Mouse (Mus musculus) heart, postnatal 4 days (tissue): Measurements from ENCODE around the gene Dupd1. TPM values are rescaled to one million over a fixed set of nuclear protein-coding genes. Genes with fewer than 3 reads are reported as not detected.

Experiments used
- DNase-seq: peaks from one replicate; pipeline ENCODE4 v3.0.0; 2021
- total RNA-seq, 2 experiments: library from RNA; stranded (reverse); gene quantifications; 2 replicates each; pipeline ENCODE4 v1.2.3; 2021

Dupd1 gene
- total RNA-seq, 2 experiments from 2014 or later: 0.68 TPM; not detected in 1

DNA sequence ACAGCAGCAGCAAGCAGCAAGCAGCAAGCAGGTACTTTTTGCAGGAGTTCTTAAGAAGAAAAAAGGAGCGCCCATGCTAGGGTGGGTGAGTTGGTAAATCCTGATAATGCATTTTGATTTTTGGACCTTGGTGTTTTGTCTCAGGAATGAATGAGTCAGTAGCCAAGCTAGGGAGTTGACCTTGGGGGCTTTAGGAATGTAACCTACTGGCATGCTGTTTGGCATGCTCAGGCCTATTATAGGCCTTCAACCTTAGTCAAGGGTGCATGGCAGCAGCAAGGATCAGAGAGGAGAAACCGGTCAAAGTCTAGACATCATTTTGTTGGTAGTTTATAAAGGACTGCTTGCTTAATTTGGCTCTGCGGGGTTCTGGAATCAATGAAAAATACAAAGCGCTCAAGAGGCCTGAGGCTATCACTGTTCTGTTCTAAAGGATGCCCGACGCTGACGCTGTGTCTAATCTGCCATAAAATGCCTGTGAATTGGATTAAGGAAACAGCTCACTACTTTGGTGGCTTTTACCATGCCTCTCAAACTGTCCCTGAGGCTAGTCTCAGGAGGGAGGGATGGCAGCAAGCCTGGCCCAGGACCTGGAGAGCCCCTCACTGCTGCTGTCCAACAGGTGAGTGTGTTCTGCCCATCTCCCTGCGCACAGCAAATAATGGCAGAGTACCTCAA lies 7.8 kb upstream of the Dupd1 start:
- no peak for DNase-seq

DNA sequence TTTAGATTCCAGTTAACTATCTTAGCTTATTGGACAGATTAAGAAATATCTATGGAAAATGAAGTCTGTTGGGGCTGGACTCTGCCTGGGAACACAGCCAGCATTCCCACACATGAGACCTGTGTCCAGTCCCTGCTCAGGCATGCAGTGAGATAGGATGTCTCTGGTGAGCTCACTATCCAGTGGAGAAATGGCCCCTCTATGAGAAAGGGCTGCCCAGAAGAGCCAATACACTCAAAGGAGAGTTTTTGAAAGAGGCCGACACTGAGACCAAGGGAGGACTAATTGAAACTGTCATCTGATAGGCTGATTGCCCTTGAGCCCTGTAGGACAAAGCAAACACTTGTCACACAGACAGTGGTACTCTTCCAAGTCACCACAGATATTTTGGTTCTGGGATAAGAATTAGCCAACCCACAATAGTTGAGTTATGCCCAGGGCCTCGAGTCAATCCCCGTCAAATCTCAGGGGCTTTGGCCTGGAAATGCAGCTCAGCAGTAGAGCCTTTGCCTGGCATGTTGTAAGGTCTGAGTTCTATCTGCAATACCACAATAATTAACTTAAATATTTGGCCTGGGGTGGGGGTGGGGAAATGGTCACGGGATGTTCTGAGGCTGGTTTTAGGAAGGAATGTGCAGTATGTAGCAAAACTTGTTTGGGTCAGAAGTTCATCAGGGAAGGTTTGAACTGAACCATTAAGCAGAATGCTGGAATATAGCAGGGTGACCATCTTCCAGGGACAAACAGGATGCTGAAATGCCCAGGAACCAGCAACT lies 6.2 kb upstream of the Dupd1 start:
- no peak for DNase-seq

DNA sequence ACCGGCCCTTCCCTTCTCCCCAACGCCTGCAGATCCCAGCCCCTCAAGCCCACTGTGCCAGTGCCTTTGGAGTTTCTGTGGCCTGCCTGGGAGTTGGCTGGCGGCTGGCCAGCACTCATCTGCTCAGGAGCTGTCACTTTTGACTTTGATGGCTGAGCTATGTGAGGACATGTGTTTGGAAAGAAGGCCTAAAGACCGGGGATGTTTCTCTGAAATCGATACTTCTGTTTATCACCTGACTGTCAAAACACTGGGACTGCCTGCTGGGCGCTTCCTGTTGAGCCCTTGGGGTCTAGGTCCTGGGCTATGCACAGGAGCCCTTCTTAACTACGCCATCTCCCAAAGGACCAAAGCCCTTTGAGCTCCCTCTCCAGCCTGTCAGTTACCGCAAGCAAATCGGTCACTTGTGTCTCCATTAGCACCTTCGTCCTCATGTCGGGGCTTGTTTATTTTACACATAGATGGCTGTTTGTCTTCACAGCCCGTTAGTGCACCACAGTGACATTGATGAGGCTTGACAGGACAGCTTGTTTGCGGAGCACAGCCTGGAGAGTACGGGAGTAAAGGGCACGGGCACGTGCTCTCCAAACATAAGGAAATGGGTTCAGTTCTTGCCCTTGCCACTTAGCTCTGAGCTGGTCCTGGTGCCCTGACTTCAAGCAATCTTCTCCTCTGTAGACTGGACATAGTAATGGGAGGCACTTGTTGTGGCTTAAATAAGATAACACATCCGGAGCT lies 5.4 kb upstream of the Dupd1 start:
- DNase-seq: no peak

DNA sequence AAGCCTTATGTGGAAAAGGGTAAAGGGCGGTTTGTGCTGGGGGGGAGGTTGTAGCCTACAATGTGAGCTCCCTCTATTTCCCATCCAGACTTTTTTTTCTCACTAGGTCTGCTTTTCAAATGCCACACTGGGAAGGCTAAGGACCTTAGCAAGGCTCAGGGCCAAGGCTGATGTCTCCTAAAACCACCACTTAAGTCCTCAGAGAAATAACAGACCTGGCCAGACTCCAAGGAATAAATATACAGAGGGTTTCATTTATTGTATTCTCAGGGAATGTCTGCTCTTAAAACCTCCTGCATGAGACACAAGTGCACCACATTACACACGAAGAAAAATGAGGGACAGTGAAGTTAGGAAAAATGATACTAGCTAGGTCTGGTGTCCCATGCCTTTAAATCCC lies 3.1 kb downstream of the Dupd1 start:
- DNase-seq: no peak

DNA sequence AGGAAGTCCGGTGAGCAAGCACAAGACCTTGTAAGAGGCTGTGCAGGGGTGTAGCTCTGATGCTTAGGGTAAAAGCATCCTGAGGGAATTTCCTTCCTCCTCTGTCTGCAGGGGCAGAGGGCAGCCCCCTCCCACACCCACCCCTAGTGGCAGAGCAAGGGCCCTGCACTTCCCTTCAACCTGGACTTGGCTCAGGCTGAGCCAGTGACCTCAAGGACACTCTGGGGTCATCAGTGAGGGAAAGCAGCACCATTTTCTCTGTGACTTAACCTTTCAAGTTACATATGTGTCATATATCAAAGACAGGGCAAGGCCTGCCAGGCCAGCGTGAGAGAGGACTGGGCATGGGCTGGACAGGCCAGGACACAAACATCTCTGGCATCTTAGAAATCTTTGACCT lies 4.8 kb downstream of the Dupd1 start:
- no peak for DNase-seq

DNA sequence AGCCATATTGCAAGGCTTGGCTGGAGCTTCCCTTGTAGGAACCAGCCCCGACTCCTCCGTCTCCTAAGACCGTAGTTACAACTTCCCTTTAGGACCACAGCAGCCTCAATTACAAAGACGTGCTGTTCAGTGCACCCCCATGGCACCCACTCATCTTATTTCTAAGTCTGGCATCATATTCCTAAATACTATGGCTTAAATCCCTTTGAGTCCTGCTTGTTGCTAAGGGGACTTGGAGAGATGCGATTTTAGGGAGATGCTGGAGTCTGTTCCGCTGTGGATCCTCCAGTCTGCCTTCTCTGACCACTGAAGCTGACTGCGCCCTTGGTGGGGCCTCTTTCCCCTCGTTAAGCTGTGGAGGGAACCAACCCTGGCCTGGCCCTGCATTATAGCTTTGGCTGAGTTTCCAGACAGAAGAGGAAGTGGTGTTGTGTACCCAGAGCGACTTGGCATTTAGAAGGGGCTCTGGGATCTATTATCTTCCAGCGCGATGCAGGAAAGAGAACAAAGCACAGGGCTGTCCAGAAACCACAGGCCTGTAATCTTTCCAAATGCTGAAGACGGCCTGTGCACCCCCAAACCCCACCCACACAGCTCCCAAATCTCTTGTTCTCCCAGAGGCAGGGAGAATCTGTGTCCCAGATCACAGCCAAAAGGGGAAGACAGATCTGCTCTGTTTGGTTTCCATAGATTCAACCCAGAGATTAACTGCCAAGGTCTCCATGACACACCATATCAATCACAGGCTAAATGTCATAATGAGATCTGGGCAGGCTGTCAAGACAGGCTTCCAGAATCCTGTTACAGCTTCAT lies 7.4 kb downstream of the Dupd1 start:
- peak; percentile 59 for DNase-seq

DNA sequence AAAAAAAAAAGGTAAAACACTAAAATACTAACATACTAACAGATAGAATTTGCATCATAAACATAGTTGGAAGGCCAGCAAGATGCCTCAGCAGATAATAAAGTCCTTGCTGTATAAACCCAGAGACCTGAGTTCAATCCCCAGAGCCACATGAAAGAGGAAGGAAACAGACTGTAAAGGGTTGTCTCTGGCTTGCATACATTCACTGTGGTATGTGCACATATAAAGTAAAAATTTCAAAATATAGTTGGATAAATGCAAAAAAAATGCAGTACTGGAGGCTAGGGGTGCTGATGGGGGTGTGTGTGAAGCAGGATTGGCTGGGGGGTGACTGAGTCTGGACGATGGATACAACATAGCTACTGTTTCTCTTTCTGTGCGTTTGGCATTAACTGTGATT lies 8.9 kb downstream of the Dupd1 start:
- DNase-seq: no peak

DNA sequence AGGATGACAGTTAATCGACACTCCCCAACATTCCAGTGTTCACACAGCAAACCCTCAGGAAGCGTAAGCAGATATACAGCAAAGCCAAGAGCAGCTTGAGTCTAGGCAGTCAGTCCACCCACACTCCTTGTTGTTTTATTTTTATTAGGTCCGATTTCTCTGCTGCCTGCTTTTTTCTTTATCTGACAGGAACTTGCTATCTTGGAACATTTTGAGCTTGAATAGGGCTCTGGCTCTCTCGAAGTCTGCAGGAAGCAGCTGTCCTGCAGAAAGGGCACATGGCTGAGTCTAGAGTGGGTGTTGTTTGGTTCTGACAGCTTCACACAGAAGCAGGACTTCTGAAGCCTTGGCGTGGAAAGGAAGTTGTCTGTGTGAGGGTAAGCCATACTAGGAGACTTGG lies 11.1 kb downstream of the Dupd1 start:
- DNase-seq: no peak

DNA sequence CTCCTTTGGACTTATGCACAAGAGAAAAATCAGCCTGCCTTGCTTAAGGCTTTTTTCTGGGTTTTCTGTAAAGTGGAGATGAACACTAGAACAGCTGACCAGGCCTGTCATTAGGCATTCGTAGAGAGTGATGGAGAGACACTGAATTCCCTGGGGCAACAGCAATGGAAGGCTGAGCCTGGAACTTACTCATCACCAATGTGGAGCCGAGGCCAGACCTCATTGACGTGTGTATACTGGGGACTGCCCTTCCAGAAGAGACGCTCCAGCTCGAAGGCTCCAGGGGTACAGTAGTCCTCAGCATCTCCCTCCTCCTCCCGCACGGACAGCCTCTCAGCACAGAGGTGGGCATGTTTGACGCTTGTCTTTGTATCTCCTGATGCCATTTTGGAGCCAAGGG lies 11.7 kb downstream of the Dupd1 start:
- DNase-seq: no peak

DNA sequence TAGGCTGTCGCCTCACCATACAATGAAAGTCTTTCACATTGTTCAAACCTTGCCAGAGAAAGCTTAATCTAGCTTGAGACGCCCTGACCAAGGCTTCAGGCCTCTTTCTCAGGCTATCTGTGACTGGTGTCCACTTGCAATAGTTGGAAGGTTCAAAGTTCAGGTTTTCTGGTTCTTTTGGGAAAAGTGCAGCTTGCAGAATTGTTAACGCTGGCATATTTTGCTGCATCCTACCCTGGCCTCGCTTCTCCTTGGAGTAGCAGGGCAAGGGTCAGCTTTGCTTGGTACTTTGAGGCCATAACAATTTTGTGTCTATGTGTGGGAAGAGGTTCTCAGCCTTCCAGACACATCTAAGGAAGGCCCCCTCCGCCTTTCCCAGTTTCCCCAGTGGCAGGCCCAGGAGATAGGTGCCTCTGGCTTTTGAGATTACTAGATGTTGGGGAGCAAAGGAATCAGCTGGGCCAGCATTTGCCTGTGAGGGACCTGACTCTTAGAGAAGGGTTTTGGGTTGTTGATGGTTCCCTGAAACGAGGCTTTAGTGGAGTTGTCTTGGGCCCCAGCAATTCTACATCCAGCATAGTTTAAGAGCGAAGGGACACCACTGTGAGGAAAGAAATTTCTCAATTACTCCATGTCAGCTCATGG lies 18.1 kb downstream of the Dupd1 start:
- no peak for DNase-seq

DNA sequence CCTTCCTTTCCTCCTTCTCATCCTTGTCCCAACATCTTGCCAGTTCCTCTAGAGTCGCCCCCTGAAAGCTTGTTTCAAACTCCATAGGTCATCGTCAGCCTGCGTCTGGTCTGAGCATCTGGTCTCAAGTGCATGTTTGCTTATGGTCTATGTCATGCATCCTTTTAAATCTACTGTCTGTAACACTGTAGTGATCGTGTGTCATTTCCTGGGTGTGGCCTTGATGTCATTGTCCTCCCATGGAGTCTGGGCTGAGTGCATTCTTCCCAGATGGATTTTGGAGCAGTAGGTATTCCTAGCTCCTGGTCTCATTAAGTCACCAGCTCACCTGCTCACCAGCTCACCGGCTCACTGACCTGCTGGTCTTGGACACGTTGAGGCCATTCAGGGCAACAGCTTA lies 19.4 kb downstream of the Dupd1 start:
- DNase-seq: no peak

DNA sequence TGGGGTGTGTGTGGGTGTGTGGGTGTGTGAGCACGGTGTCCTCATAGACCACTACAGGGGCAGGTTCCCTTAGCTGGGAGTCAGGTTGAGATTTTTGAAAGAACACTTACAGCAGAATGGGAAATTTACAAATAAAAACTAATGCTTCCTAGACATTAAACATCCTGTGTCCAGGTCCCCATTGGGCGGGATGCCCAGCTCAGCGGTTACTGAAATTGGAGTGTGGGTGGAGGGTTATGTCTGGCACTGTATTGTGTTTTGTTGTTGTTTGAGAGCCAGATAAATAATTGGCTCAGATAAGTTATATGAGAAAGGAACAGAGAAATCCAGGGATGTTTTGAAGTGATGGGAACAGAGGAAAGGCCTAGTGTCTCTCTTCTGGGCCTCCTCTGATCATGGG lies 23.3 kb downstream of the Dupd1 start:
- DNase-seq: no peak

DNA sequence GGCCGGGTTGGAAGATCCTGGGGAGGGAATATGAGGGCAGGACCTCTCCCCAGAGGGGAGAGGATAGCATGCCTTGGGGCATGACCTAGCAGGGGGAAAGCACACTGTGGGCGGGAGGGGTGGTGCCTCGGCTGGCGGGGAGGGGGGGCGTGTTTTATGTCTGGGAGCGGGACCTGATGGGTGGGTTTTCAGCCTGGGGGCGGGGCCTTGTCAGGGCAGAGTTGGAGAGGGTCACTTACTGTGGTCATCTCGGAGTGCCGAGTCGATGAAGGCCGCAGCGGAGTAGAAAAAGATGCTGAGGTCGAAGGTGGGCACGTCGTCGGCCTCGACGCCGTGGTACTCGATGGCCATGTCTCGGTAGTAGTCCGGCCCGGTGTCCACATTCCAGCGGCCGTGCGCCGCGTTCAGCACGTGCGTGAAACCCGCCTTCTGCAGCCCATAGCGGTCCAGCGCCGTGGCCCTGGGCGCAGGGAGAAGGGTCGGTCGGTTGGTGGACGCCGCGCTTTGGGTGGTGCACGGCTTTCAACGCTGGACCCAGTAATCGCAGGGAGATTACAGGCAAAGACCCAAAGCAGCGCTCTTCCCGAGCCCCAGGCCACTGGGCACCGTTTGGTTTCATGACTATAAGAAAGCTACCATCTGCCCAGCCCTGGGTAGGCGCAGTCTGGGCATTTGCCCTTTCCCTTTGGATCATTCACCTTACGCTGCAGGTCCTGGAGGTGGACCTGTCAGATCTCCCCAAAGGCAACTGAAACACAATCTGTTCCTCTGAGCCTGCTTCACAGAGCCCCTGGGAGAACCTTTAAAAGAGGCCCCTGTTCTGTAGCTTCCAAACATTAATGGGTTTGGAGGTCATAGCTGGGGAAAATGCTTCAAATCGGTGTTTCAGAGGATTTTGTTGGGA lies 27.7 kb downstream of the Dupd1 start:
- DNase-seq: peak; percentile 41

DNA sequence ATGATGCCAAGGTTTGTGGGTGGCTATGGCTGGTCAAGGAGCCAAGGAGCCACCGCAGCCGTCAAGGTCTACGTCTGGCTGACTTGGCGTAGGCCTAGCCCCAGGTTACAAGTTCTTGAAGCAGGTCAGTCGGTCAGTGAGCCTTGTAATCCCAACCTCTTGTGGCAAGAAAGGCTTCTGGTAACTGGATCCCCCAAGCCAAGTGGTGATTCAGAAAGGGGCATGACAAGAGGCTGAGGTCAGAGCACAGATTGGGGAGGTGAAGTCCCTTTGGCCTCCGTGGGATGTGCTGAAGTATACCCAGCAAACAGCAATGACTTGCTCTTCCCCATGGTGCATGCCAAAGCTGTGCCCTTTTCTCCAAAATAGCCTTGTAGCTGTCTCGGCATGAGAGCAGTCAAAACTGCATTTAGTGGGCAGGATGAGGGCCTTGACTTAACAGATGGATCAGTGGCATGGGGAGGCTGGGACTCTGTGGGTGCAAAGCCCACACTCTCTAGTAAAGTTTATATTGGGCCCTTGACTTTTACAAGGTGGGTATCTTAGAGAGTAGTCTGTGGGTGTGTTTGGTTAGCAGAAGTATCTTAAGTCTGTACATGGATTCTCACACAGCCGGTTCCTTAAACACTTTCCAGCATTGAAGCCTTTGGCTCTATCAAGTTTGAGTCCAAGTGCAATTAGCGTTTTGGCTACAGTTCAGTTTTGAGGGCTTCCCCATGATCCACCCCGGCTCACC lies 28.8 kb downstream of the Dupd1 start:
- DNase-seq: no peak

DNA sequence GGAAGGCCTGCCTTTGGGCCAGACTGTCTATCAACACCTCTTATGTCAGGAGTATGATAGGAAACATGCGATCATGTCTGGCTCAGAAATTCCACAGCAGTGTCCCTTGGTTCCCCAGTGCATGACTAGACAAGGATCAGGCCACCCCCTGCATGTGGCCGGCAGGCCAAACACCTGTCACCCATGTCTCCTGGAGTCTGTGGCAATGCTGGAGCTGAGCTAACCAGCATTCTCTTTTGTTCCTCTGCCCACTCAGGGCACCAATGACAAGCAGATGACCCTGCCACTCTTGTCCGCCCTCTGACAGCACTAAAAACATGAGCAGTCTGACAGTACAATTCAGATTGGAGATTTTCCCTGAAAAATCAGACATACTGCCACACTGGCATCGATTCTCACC lies 30.5 kb downstream of the Dupd1 start:
- no peak for DNase-seq

DNA sequence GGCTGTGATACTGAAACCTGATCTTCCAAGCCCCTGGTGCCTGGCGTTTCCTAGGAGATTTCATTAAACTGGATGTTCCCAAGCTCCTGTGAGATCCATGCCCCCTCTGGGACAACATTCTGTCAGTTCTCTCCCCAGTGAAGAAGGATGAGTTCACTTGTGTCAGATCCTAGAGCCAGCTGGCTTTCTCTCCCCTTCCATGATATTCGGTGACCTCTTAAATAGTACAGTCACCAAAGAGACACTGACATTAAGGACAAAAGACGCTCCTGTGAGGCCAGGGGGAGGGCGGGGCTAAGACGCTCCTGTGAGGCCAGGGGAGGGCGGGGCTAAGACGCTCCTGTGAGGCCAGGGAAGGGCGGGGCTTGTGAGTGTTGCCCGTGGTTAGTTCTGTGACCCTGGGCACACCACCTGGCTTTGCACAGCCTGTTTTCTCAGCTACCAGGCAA lies 31.7 kb downstream of the Dupd1 start:
- DNase-seq: peak; percentile 39

DNA sequence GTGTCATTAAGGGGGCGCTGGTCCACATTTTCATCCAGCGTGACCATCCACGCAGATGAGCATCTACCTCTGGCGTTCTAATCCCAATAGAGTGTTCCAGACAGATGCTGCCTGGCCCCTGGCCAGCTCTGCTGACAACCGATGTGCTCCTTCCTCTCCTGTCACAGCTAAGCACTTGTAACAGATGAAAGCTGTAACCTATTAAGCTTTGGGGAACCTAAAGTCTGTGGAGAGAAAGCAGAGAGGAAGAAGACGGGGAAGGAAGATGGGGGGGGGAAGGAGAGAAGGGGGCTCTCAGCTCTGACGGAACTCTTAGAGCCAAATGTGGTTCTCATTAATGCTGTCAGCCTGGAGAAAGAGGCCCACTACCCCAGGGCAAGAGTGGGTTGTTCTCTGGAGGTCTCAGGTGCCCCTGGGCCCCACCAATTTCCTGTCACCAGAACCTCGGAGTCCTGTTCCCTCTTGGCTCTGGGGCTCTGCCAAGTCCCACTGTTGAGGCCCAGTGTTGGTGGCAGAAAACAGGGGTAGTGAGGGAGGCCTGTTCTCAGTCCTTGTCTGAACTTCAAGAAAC lies 34.7 kb downstream of the Dupd1 start:
- DNase-seq: no peak

DNA sequence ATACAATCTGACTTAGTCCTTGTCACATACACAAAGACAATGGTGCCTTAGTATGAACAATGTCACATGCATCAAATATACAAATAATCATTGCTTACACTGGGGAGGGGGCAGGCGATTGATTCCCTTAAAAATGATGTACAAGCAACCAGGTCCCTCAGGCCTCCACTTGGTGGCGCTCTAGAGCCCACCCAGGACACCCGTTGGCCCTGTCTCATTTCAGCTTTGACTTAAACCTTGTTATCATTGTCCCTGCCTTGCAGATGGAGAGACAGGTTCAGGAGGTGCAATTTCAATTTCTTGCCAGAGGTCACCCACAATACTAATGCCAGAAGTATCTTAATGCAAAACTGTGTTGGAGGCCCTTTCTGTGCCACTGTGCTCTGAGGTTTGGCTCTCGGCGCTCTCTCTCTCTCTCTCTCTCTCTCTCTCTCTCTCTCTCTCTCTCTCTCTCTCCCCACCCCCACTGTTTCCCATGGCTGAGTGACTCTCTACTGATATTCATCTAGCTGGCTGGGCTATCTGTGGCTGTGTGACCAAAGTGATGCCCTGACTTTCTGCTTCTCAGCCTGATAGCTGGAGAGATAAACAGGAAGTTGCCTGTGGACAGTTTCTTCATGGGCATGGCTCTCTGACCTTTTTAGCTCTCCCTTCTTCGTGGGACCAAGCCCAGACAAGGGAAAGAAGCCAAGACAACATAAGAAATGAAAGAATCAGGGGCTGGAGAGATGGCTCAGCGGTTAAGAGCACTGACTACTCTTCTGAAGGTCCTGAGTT lies 35.7 kb downstream of the Dupd1 start:
- DNase-seq: peak; percentile 73

DNA sequence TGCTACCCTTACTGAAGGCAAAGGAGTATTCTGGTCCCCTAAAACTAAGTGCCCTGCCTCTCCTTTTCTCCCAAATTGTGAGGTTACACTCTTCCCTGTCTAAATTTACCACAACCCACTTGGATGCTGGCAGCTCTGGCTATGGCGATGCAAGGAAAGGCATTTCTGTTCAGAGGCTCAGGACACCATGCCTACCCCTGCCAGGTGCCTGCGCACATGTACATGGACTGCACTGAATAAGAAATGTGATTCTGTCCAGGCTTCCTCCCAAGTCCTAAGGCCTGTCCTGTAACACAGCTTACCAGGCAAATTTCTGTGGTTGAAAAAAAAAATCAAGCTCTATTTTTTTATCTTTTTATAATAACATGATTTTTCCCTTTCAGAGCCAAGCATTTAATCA lies 38.2 kb downstream of the Dupd1 start:
- DNase-seq: no peak
